Mouse (Mus musculus): ENCODE data around the gene Nucb1. TPM values are rescaled to one million over a fixed set of nuclear protein-coding genes. Genes with fewer than 3 reads are reported as not detected.
A peak's percentile ranks its signal among the peaks of the same experiment; 100 is the strongest.

Nucb1 gene
- polyA plus RNA-seq, 1 experiment, result 405 TPM

GRCm38 (mm10) chr7:45447325-45447990, 62.7 kb downstream of the Nucb1 start:
- H3K4me1 ChIP-seq (ENCODE audit: control insufficient read depth, insufficient read depth, low read length), result no peaks in the 10 kb centered on the region
- 37% methylated on average over 11 of the region's 11 CpGs for WGBS
- DNase-seq, result no peak
- no peaks in the 10 kb centered on the region for H3K36me3 ChIP-seq (ENCODE audit: control insufficient read depth, insufficient read depth, low read length)
- H3K4me3 ChIP-seq (ENCODE audit: insufficient read depth, low read depth, low read length), result no peak overlapping the region
- H3K27me3 ChIP-seq (replicated peaks; ENCODE audit: control insufficient read depth, insufficient read depth, low read length), result no peaks in the 10 kb centered on the region
- H3K27ac ChIP-seq (ENCODE audit: insufficient read depth, low read depth, low read length), result no peak overlapping the region
- no peak for TF ChIP-seq POLR2A (IDR thresholded peaks at IDR 0.05; ENCODE audit: low read depth, low read length)
- peak; percentile 59 for TF ChIP-seq CTCF (conservative IDR thresholded peaks at IDR 0.05; ENCODE audit: insufficient read depth, insufficient read length, low read depth, low read length)

GRCm38 (mm10) chr7:45446589-45446988, 63.6 kb downstream of the Nucb1 start:
- Histone ChIP-seq H3K4me3 (ENCODE audit: insufficient read depth, low read depth, low read length) (no peak overlapping the region), H3K27me3 (replicated peaks; ENCODE audit: control insufficient read depth, insufficient read depth, low read length) (no peaks in the 10 kb centered on the region), H3K27ac (ENCODE audit: insufficient read depth, low read depth, low read length) (no peak overlapping the region), H3K36me3 (ENCODE audit: control insufficient read depth, insufficient read depth, low read length) (no peaks in the 10 kb centered on the region), H3K4me1 (ENCODE audit: control insufficient read depth, insufficient read depth, low read length) (no peaks in the 10 kb centered on the region)
- no peak for DNase-seq
- TF ChIP-seq CTCF (conservative IDR thresholded peaks at IDR 0.05; ENCODE audit: insufficient read depth, insufficient read length, low read depth, low read length) (no peak), POLR2A (IDR thresholded peaks at IDR 0.05; ENCODE audit: low read depth, low read length) (no peak)

- Histone ChIP-seq H3K27ac (ENCODE audit: insufficient read depth, low read depth, low read length) (no peak overlapping the region), H3K4me3 (ENCODE audit: insufficient read depth, low read depth, low read length) (no peak overlapping the region), H3K27me3 (replicated peaks; ENCODE audit: control insufficient read depth, insufficient read depth, low read length) (no peaks in the 10 kb centered on the region), H3K4me1 (ENCODE audit: control insufficient read depth, insufficient read depth, low read length) (no peaks in the 10 kb centered on the region), H3K36me3 (ENCODE audit: control insufficient read depth, insufficient read depth, low read length) (no peaks in the 10 kb centered on the region)
- 88% methylated on average over 22 of the region's 22 CpGs for WGBS
- DNase-seq, result no peak
- no peak for TF ChIP-seq CTCF (conservative IDR thresholded peaks at IDR 0.05; ENCODE audit: insufficient read depth, insufficient read length, low read depth, low read length)
- TF ChIP-seq POLR2A (IDR thresholded peaks at IDR 0.05; ENCODE audit: low read depth, low read length), result no peak
These were observed 66.4 kb downstream of the Nucb1 start for GRCm38 (mm10) chr7:45443526-45444420.

Other genes with a start within 250 kb of the Nucb1 start
- 0.14 and 0.19 TPM in 2 replicates for gene Slc6a21, start 232.9 kb downstream of the Nucb1 start, polyA plus RNA-seq (2012; rRNA removed)
- 17.9 and 18.2 TPM in 2 replicates for gene Trpm4, start 176.6 kb downstream of the Nucb1 start, polyA plus RNA-seq (2012; rRNA removed)
- 0.14 and 3.2 TPM in 2 replicates for gene Hrc, start 175.1 kb downstream of the Nucb1 start, polyA plus RNA-seq (2012; rRNA removed)
- gene Ppfia3, start 143.4 kb downstream of the Nucb1 start, polyA plus RNA-seq (2012; rRNA removed), result 0.50 and 0.64 TPM in 2 replicates
- gene Lin7b, start 139.8 kb downstream of the Nucb1 start, polyA plus RNA-seq (2012; rRNA removed), result 2.7 and 3.9 TPM in 2 replicates
- 137 and 138 TPM in 2 replicates for gene Snrnp70, start 114.7 kb downstream of the Nucb1 start, polyA plus RNA-seq (2012; rRNA removed)
- gene Kcna7, start 104.8 kb downstream of the Nucb1 start, polyA plus RNA-seq (2012; rRNA removed), result 0.07 and 0.91 TPM in 2 replicates
- gene Ntf5, start 96.7 kb downstream of the Nucb1 start, polyA plus RNA-seq (2012; rRNA removed), result 0.44 and 0.58 TPM in 2 replicates
- gene Lhb, start 89.6 kb downstream of the Nucb1 start, polyA plus RNA-seq (2012; rRNA removed), result not detected in 2 replicates
- gene Gys1, start 75.6 kb downstream of the Nucb1 start, polyA plus RNA-seq (2012; rRNA removed), result 57.4 and 61.2 TPM in 2 replicates
- gene Ruvbl2, start 72.3 kb downstream of the Nucb1 start, polyA plus RNA-seq (2012; rRNA removed), result 36.3 and 42.7 TPM in 2 replicates
- gene Ftl1, start 50.5 kb downstream of the Nucb1 start, polyA plus RNA-seq (2012; rRNA removed), result 6,932 and 8,155 TPM in 2 replicates
- gene Bax, start 43.5 kb downstream of the Nucb1 start, polyA plus RNA-seq (2012; rRNA removed), result 104 and 112 TPM in 2 replicates
- 0.20 and 0.46 TPM in 2 replicates for gene Tulp2, start 28.5 kb downstream of the Nucb1 start, polyA plus RNA-seq (2012; rRNA removed)
- 1.1 and 1.2 TPM in 2 replicates for gene Gm45808, start 23.6 kb downstream of the Nucb1 start, polyA plus RNA-seq (2012; rRNA removed)
- 6.0 and 6.1 TPM in 2 replicates for gene Dhdh, start 21.6 kb downstream of the Nucb1 start, polyA plus RNA-seq (2012; rRNA removed)
- gene Ppp1r15a, start 15.9 kb upstream of the Nucb1 start, polyA plus RNA-seq (2012; rRNA removed), result 26.6 and 28.2 TPM in 2 replicates
- 4.6 and 5.9 TPM in 2 replicates for gene Plekha4, start 15.9 kb upstream of the Nucb1 start, polyA plus RNA-seq (2012; rRNA removed)
- gene Hsd17b14, start 44.5 kb upstream of the Nucb1 start, polyA plus RNA-seq (2012; rRNA removed), result 43.9 and 48.3 TPM in 2 replicates
- gene Bcat2, start 59.7 kb upstream of the Nucb1 start, polyA plus RNA-seq (2012; rRNA removed), result 185 and 188 TPM in 2 replicates
- not detected in 2 replicates for gene Fgf21, start 105.1 kb upstream of the Nucb1 start, polyA plus RNA-seq (2012; rRNA removed)
- 0.05 and 0.11 TPM in 2 replicates for gene Fut1, start 106.9 kb upstream of the Nucb1 start, polyA plus RNA-seq (2012; rRNA removed)
- gene Izumo1, start 111.4 kb upstream of the Nucb1 start, polyA plus RNA-seq (2012; rRNA removed), result 0.29 and 0.34 TPM in 2 replicates
- 19.9 and 20.4 TPM in 2 replicates for gene Rasip1, start 117.1 kb upstream of the Nucb1 start, polyA plus RNA-seq (2012; rRNA removed)
- 2.1 and 2.5 TPM in 2 replicates for gene Mamstr, start 129.6 kb upstream of the Nucb1 start, polyA plus RNA-seq (2012; rRNA removed)
- not detected in 2 replicates for gene Fut2, start 156.0 kb upstream of the Nucb1 start, polyA plus RNA-seq (2012; rRNA removed)
- gene Ntn5, start 173.6 kb upstream of the Nucb1 start, polyA plus RNA-seq (2012; rRNA removed), result 0.09 TPM in 1 of 2 replicates, not detected in the other
- gene Sec1, start 184.0 kb upstream of the Nucb1 start, polyA plus RNA-seq (2012; rRNA removed), result 0.22 and 0.23 TPM in 2 replicates
- gene Car11, start 189.4 kb upstream of the Nucb1 start, polyA plus RNA-seq (2012; rRNA removed), result 8.1 and 8.3 TPM in 2 replicates
- 106 and 116 TPM in 2 replicates for gene Dbp, start 194.7 kb upstream of the Nucb1 start, polyA plus RNA-seq (2012; rRNA removed)
- gene Rpl18, start 205.1 kb upstream of the Nucb1 start, polyA plus RNA-seq (2012; rRNA removed), result 955 and 1,014 TPM in 2 replicates
- 57.2 and 68.3 TPM in 2 replicates for gene Sphk2, start 207.6 kb upstream of the Nucb1 start, polyA plus RNA-seq (2012; rRNA removed)
- 0.19 and 0.35 TPM in 2 replicates for gene Fam83e, start 210.8 kb upstream of the Nucb1 start, polyA plus RNA-seq (2012; rRNA removed)
- 0.15 and 0.28 TPM in 2 replicates for gene Spaca4, start 215.4 kb upstream of the Nucb1 start, polyA plus RNA-seq (2012; rRNA removed)

Data from kidney, adult 2 months (tissue).